Mouse (Mus musculus): ENCODE measurements around the gene Vcl.

- no peak for TF ChIP-seq GATA1 (IDR thresholded peaks at IDR 0.05; ENCODE audit: borderline replicate concordance, low read length)
- TF ChIP-seq FLI1 (IDR thresholded peaks at IDR 0.05; ENCODE audit: low read length): no peak
These were observed 123.0 kb downstream of the Vcl start, which contains the start of the genes Ap3m1 and Adk for GRCm38 (mm10) chr14:21052112-21052780.
